Mouse (Mus musculus) lung, embryonic 15.5 days (tissue): Measurements from ENCODE around the gene Rbm4b. TPM values are rescaled to one million over a fixed set of nuclear protein-coding genes. Genes with fewer than 3 reads are reported as not detected.

ENCODE experiments used
- ATAC-seq: fragments of 200-750 bp; cut with Nextera tagmentation; 2 replicates; pipeline ENCODE4 v1.8.0; 2017; ENCODE audit warnings: moderate number of reproducible peaks, borderline replicate concordance; ENCODE audit not compliant: low FRiP score, low TSS enrichment; ENCODE audit errors: extremely low read depth
- H3K27ac ChIP-seq: fragments of 300-500 bp; sonication (generic); 2 replicates; pipeline ENCODE4 v1.5.1; 2015; ENCODE audit warnings: moderate library complexity, mild to moderate bottlenecking, inconsistent platforms
- H3K27me3 ChIP-seq: fragments of 300-500 bp; sonication (generic); 2 replicates; pipeline ENCODE4 v1.6.1; 2015; ENCODE audit warnings: inconsistent platforms
- H3K36me3 ChIP-seq: fragments of 300-500 bp; sonication (generic); 2 replicates; pipeline ENCODE4 v1.6.1; 2015; ENCODE audit warnings: inconsistent platforms
- H3K4me1 ChIP-seq: fragments of 300-500 bp; sonication (generic); 2 replicates; pipeline ENCODE4 v1.6.1; 2015; ENCODE audit warnings: inconsistent platforms
- H3K4me2 ChIP-seq: fragments of 300-500 bp; sonication (generic); 2 replicates; pipeline ENCODE4 v1.6.1; 2015; ENCODE audit warnings: inconsistent platforms, mild to moderate bottlenecking, moderate library complexity
- H3K4me3 ChIP-seq: fragments of 300-500 bp; sonication (generic); 2 replicates; pipeline ENCODE4 v1.5.1; 2015; ENCODE audit warnings: mild to moderate bottlenecking, inconsistent platforms
- H3K9ac ChIP-seq: fragments of 300-500 bp; sonication (generic); 2 replicates; pipeline ENCODE4 v1.6.1; 2015; ENCODE audit warnings: inconsistent platforms
- H3K9me3 ChIP-seq: fragments of 300-500 bp; sonication (generic); 2 replicates; pipeline ENCODE4 v1.6.1; 2016; ENCODE audit warnings: inconsistent platforms
- WGBS: fragments of 180-500 bp; shearing (Covaris S2); methylation state at CpG from one replicate; pipeline ENCODE4 v1.1.7; 2015; 5-methylcytosine and 5-hydroxymethylcytosine counted together
- polyA plus RNA-seq: library from polyadenylated mRNA; unstranded; fragments of >200 nt; fragmentation: Nextera tagmentation; extraction: Ambion mirVana; gene quantifications from 2 replicates; pipeline ENCODE4 v1.2.1, GENCODE M21; 2015

Gene Rbm4b
- 60.8 and 62.7 TPM in 2 replicates for polyA plus RNA-seq

DNA sequence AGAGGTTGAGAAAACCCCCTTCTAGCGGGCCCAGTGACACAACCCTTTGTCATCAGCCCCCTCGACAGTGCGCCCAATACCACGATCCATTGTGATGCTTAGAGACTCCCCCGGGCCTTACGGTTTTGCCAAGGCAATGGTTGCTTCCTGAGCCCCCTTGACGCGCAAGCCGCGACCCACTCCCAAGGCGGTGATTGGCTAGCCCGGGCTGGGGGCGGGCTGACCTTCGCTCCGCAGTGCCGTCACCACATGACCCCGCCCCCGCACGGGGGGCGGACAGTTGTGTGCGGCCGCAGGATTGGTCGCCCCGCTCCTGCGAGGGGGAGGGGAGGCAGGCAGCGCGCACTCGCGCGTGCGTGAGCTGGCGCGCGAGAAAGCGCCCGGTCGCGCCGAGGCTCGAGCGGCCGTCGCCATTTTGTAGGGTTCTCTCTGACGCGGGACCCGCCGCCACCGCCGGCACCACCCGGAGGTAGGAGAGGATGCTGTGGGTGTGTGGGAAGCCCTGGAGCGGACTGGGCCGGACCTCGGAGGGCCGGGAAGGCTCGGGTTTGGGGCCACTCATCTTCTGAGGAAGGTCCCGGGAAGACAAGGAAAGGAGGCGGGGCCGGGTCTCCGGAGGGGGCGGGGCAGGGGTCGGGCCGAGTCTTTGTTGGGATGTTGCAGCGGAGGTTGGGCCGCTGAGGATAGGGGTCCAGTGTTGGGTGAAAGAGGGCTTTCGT lies at the start of gene Rbm4b:
Rbm4b (plus strand) TSS at position 305 of the 719 bp plus-strand sequence.
- Histone ChIP-seq H3K27me3 (no peaks in the 10 kb centered on the region), H3K27ac (peak within 1 kb of the TSS; percentile 96)
- ATAC-seq: peak; percentile 97

GRCm38 (mm10) chr19:4708765-4709164 lies 47.5 kb upstream of the Rbm4b start:
- no peak overlapping the region for H3K4me2 ChIP-seq
- no peak overlapping the region for H3K4me3 ChIP-seq
- H3K36me3 ChIP-seq: no peaks in the 10 kb centered on the region
- H3K9ac ChIP-seq: no peak overlapping the region
- H3K4me1 ChIP-seq: peaks cover 17% of the 10 kb centered on the region; the same call in 1 of the 2 replicates
- H3K27ac ChIP-seq: no peak overlapping the region
- peaks cover 42% of the 10 kb centered on the region for H3K27me3 ChIP-seq
- 64% methylated on average over 10 of the region's 10 CpGs for WGBS
- no peak for ATAC-seq
- H3K9me3 ChIP-seq: no peaks in the 10 kb centered on the region

More for the DNA sequence above, at the start of gene Rbm4b:
- peak within 1 kb of the TSS; percentile 68 for H3K4me3 ChIP-seq
- under 1% methylated on average over 65 of the region's 65 CpGs for WGBS
- H3K9me3 ChIP-seq: no peaks in the 10 kb centered on the region
- H3K4me1 ChIP-seq: peaks cover 19% of the 10 kb centered on the region
- peak within 1 kb of the TSS; percentile 68 for H3K9ac ChIP-seq
- H3K4me2 ChIP-seq: peak within 1 kb of the TSS; percentile 70
- H3K36me3 ChIP-seq: peaks cover 16% of the 10 kb centered on the region

DNA sequence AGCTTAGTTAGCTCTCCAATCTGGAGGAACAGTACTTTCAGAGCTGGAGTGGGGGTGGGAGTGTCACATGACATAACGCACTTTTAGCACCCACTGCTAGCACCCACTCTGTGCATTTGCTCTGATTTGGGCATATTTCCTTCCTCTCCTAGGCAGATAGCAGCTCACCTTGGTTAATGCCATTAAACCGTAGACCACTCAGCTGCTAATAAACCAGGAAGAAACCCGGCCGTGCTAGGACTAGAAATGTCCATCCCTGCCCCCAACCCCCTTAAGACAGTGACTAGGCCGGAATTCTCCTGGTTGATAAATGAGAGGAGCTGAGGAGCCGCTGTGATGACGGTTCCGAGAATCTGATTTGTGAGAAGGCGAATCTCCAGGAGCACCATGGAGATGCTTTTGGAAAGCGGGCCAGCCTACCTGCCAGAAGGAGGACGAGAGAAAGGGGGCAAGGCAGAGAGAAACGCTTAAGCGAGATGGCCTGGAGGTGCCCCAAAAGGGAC lies 45.1 kb upstream of the Rbm4b start, which contains the start of gene Sptbn2:
Sptbn2 (plus strand) TSS at position 70 of the 503 bp plus-strand sequence.
- Histone ChIP-seq H3K4me3 (peak within 1 kb of the TSS; percentile 52), H3K4me1 (peaks cover 17% of the 10 kb centered on the region; the same call in 1 of the 2 replicates)

DNA sequence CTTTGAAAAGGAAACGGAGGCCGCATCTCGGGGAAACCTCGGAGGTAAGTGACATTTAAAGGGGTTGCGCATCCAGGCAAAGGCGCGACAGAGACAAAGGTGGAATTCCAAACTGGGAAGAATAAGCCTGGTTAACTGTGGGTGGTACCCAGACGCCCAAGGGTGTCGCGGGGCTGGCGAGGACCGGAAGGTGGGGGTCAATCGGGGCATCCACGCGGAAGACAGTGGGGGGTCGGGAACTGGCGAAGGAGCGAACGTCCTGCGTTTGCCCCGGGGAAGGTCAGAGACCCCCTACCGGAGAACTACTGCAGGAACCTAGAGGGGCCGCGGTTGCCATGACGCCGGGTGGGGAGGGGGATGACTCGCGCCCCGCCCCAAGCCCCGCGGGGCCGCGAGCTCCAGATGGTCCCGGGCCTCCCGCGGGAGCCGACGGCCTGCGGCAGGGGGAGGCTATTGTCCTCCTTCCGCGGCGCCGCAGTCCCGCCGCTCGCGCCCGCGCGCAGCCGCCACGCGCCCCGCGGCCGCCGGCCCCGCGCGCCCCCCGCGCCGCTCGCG lies 44.6 kb upstream of the Rbm4b start:
- 1% methylated on average over 32 of the region's 65 CpGs for WGBS
- peak overlapping the region; percentile 52 for H3K4me3 ChIP-seq
- no peaks in the 10 kb centered on the region for H3K9me3 ChIP-seq
- H3K9ac ChIP-seq: peak overlapping the region; percentile 34
- no peak overlapping the region for H3K27ac ChIP-seq
- H3K4me2 ChIP-seq: peak overlapping the region; percentile 99
- H3K36me3 ChIP-seq: no peaks in the 10 kb centered on the region
- peaks cover 17% of the 10 kb centered on the region; the same call in 1 of the 2 replicates for H3K4me1 ChIP-seq
- ATAC-seq: no peak
- peaks cover 54% of the 10 kb centered on the region for H3K27me3 ChIP-seq

More for the DNA sequence above, 45.1 kb upstream of the Rbm4b start, which contains the start of gene Sptbn2:
- Histone ChIP-seq H3K4me2 (peak within 1 kb of the TSS; percentile 99), H3K9me3 (no peaks in the 10 kb centered on the region), H3K27ac (no peak within 1 kb of the TSS), H3K36me3 (no peaks in the 10 kb centered on the region), H3K9ac (peak within 1 kb of the TSS; percentile 34), H3K27me3 (peaks cover 54% of the 10 kb centered on the region)
- WGBS: 15% methylated on average over 13 of the region's 13 CpGs
- ATAC-seq: no peak

- H3K36me3 ChIP-seq: no peaks in the 10 kb centered on the region
- H3K9ac ChIP-seq: peak overlapping the region; percentile 34; the same call in 1 of the 2 replicates
- H3K27me3 ChIP-seq: peaks cover 54% of the 10 kb centered on the region
- no peaks in the 10 kb centered on the region for H3K9me3 ChIP-seq
- H3K27ac ChIP-seq: no peak overlapping the region
- H3K4me3 ChIP-seq: peak overlapping the region; percentile 52
- under 1% methylated on average over 55 of the region's 60 CpGs for WGBS
- H3K4me2 ChIP-seq: peak overlapping the region; percentile 99
- H3K4me1 ChIP-seq: peaks cover 17% of the 10 kb centered on the region; the same call in 1 of the 2 replicates
- ATAC-seq: 0 out of 2 replicates have a peak, but pooled peaks have one; percentile 19
Observed at GRCm38 (mm10) chr19:4712156-4712780, 44.0 kb upstream of the Rbm4b start.

DNA sequence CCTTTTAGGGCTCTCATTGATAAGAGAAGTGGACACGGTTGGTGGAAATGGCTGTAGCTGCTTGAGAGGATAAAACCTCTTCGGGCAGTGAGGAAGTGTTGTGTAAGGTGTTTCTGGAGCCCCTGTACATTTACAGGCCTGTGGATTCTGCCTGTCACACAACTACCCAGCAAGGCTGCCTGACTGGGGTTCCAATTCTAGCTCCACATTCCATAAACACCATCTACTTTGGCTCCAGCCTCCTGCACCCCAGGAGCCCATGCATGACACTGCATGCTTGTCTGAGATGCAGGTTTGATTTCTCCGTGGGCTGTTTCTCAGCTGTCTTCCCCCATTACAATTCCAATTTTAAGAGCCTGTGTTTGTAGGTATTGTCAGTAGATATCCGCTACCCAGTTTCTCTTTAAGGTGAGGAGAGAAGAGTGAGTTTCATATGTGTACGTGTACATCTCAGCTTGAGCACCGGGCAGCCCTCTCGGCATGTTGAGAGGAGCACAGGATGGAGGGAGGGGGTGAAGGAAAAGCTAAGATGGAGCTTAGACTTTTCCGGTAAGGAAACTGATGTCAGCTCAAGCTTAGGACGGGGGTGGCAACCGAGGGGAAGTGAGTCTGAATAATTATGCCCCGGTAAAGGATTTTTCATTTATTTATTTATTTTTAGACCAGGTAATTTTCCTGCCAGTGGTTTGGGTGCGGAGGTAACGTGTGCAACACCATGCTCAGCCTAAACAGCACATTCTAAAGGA lies 43.3 kb upstream of the Rbm4b start:
- Histone ChIP-seq H3K4me2 (peak overlapping the region; percentile 99), H3K9me3 (no peaks in the 10 kb centered on the region), H3K27me3 (peaks cover 54% of the 10 kb centered on the region), H3K4me1 (peaks cover 17% of the 10 kb centered on the region; the same call in 1 of the 2 replicates), H3K36me3 (no peaks in the 10 kb centered on the region), H3K27ac (no peak overlapping the region), H3K9ac (no peak overlapping the region), H3K4me3 (peak overlapping the region; percentile 52)
- ATAC-seq: no peak
- 36% methylated on average over 13 of the region's 13 CpGs for WGBS

DNA sequence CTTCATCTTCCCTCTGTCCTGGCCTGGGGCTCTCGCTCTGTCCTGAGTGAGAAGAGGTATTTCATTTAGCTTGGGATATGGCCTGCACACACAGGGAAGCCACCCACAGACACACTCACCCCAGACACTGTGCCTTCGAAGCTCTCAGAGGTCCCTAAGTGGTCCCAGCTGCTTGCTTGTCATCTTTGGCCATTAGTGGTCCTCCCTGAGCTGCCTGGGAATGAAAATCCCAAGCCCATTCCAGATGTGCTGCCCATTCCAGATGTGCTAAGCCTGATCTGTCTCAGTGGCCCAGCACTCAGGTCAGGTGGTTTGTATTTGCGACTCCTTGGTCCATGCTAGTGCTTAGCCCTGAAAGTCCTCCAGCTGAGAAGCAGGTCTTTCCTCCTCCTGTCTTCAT lies 42.4 kb upstream of the Rbm4b start:
- no peak overlapping the region for H3K9ac ChIP-seq
- no peak for ATAC-seq
- 76% methylated on average over 3 of the region's 3 CpGs for WGBS
- no peaks in the 10 kb centered on the region for H3K36me3 ChIP-seq
- H3K27me3 ChIP-seq: peaks cover 54% of the 10 kb centered on the region
- no peak overlapping the region for H3K27ac ChIP-seq
- no peak overlapping the region for H3K4me2 ChIP-seq
- H3K4me1 ChIP-seq: peaks cover 20% of the 10 kb centered on the region; the same call in 1 of the 2 replicates
- H3K9me3 ChIP-seq: no peaks in the 10 kb centered on the region
- H3K4me3 ChIP-seq: no peak overlapping the region

DNA sequence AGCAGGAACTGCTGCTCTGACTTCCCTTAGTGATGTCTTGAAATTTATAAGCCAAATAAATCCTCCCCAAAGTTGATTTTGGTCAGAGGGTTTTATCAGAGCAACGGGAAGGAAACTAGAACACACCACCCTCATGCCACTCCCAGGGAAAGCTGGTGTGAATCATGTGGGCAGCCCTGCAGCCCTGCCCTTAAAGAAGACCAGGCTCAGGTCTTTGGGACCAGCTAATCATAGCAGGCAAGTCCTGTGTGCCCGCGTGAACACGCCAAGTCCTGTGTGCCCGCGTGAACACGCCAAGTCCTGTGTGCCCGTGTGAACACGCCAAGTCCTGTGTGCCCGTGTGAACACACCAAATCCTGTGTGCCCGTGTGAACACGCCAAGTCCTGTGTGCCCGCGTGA lies 39.5 kb upstream of the Rbm4b start:
- H3K27me3 ChIP-seq: peaks cover 33% of the 10 kb centered on the region
- no peak for ATAC-seq
- no peak overlapping the region for H3K4me2 ChIP-seq
- no peak overlapping the region for H3K9ac ChIP-seq
- WGBS: 95% methylated on average over 14 of the region's 14 CpGs
- no peak overlapping the region for H3K27ac ChIP-seq
- H3K9me3 ChIP-seq: no peaks in the 10 kb centered on the region
- no peak overlapping the region for H3K4me3 ChIP-seq
- H3K36me3 ChIP-seq: no peaks in the 10 kb centered on the region
- peaks cover 30% of the 10 kb centered on the region for H3K4me1 ChIP-seq

- no peak overlapping the region for H3K4me3 ChIP-seq
- H3K27ac ChIP-seq: no peak overlapping the region
- no peaks in the 10 kb centered on the region for H3K9me3 ChIP-seq
- H3K4me2 ChIP-seq: no peak overlapping the region
- H3K9ac ChIP-seq: no peak overlapping the region
- peaks cover 27% of the 10 kb centered on the region for H3K27me3 ChIP-seq
- peaks cover 28% of the 10 kb centered on the region for H3K4me1 ChIP-seq
- ATAC-seq: no peak
- H3K36me3 ChIP-seq: no peaks in the 10 kb centered on the region
- 89% methylated on average over 2 of the region's 2 CpGs for WGBS
Observed at GRCm38 (mm10) chr19:4717281-4717680, 39.0 kb upstream of the Rbm4b start.

DNA sequence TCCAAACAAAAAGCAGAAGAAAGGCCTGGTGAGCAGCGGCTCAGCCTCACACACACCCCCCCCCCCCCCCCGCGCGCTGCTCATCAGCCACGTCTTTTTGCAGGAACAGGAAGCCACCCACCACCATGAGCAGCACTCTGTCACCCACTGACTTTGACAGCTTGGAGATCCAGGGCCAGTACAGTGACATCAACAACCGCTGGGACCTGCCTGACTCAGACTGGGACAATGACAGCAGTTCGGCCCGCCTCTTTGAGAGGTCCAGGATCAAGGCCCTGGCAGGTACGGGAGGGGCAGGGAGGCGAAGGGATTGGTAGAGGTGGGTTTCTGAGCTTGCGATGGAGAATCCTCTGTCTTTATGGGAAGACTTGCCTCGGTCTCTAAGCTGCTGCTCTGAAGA lies 37.6 kb upstream of the Rbm4b start:
- H3K4me1 ChIP-seq: peaks cover 20% of the 10 kb centered on the region
- peaks cover 13% of the 10 kb centered on the region for H3K27me3 ChIP-seq
- no peak overlapping the region for H3K4me2 ChIP-seq
- no peak overlapping the region for H3K4me3 ChIP-seq
- WGBS: 24% methylated on average over 11 of the region's 12 CpGs
- H3K9me3 ChIP-seq: no peaks in the 10 kb centered on the region
- H3K27ac ChIP-seq: no peak overlapping the region
- no peak overlapping the region for H3K9ac ChIP-seq
- no peak for ATAC-seq
- no peaks in the 10 kb centered on the region for H3K36me3 ChIP-seq

DNA sequence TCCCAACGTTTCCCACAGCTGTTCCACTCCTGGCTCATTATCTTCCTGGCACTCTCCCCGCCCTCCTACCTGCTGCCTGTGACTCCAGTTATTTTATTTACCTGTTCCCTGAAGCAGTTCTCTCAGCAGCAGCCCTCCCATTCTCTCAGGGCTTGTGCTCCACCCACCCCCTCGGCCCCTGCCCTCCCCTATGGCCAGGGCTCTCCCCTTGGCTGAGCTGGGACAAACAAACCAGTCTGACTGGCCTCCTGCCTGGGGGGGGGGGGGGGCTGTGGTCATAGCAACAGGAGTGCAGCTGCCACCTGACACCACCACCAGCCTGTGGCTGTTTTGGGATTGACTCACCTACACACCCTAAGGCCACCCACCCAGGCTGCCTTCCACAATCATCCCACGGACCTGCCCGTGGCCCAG lies 36.9 kb upstream of the Rbm4b start:
- WGBS: 23% methylated on average over 5 of the region's 5 CpGs
- H3K27me3 ChIP-seq: peaks cover 6% of the 10 kb centered on the region
- no peaks in the 10 kb centered on the region for H3K36me3 ChIP-seq
- no peak overlapping the region for H3K9ac ChIP-seq
- H3K4me2 ChIP-seq: no peak overlapping the region; the same call in 1 of the 2 replicates
- peaks cover 20% of the 10 kb centered on the region for H3K4me1 ChIP-seq
- 0 out of 2 replicates have a peak overlapping the region, but pooled peaks have one; percentile 12 for H3K27ac ChIP-seq
- no peaks in the 10 kb centered on the region for H3K9me3 ChIP-seq
- H3K4me3 ChIP-seq: no peak overlapping the region
- ATAC-seq: peak; percentile 63
